8 mouse cellular contexts compared by ENCODE assay signal in the genomic region with DNA sequence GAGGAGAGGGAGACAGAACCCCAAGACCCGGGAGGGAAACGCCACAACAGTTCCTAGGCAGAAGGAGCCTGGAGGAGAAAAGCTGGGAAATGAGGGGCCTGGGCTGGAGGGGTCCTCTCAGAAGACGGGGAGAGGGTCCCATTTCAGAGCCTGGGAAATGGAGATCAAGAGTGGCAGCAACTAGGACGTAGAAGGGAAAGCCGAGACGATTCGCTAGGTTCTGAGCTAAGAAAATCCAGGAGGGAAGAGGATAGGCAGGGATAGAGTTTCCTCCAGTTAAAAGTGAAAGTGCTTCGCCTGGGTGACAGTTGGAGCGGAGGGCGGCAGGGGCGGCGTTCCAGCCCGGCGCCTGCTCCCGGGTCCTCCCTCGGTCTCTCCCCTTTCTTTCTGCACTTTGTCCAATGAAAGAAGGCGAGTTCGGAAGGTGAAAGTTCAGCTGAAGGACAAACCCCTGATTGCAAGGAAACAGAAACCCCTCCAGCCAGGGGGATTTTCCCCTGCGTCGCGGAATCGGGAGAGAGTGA. TPM values are rescaled to one million over a fixed set of nuclear protein-coding genes. Genes with fewer than 3 reads are reported as not detected.
DNase-seq lines count a peak whose midpoint lies in the region; ATAC-seq and TF ChIP-seq lines count a peak whose summit lies in the region.

No protein-coding gene starts in this region.

- peak overlapping the region; percentile 72 for H3K4me3 ChIP-seq in ES-Bruce4 (ENCODE audit: low read depth, low read length)
- H3K4me3 ChIP-seq in forebrain, embryonic 15.5 days = peak overlapping the region; percentile 62
- peak overlapping the region; percentile 66 for H3K4me3 ChIP-seq in lung, embryonic 14.5 days (ENCODE audit: low read depth, low read length)
- H3K4me3 ChIP-seq in neural tube, embryonic 15.5 days (replicated peaks) = peak overlapping the region; percentile 76
- H3K4me3 ChIP-seq in thymus, adult 2 months (ENCODE audit: control insufficient read depth, insufficient read depth, low read length) = peak overlapping the region; percentile 80

- TF ChIP-seq EP300 in ES-Bruce4 (IDR thresholded peaks at IDR 0.05; ENCODE audit: insufficient read depth, low read depth, low read length) = peak; percentile 64; the same call in 1 of the 2 replicates

- H3K27me3 ChIP-seq in ES-Bruce4 (ENCODE audit: control insufficient read depth, insufficient read depth, low read length, poor library complexity, severe bottlenecking) = peaks cover 26% of the 10 kb centered on the region
- no peaks in the 10 kb centered on the region for H3K27me3 ChIP-seq in forebrain, embryonic 15.5 days
- no peaks in the 10 kb centered on the region for H3K27me3 ChIP-seq in lung, embryonic 14.5 days (ENCODE audit: insufficient read depth, low read length)
- H3K27me3 ChIP-seq in neural tube, embryonic 15.5 days (replicated peaks) = no peaks in the 10 kb centered on the region
- H3K27me3 ChIP-seq in thymus, adult 2 months (ENCODE audit: control insufficient read depth, insufficient read depth, low read length) = no peaks in the 10 kb centered on the region

- TF ChIP-seq CTCF in ES-Bruce4 (IDR thresholded peaks at IDR 0.05; ENCODE audit: low read depth, low read length) = no peak
- TF ChIP-seq CTCF in lung, embryonic 14.5 days (IDR thresholded peaks at IDR 0.05; ENCODE audit: low read depth) = no peak
- no peak for TF ChIP-seq CTCF in thymus, adult 2 months (IDR thresholded peaks at IDR 0.05; ENCODE audit: borderline replicate concordance, control insufficient read depth, extremely low read depth, insufficient read depth, low read length, poor library complexity)

- DNase-seq in c-Kit-positive CD71-positive TER-119-positive erythroid progenitor cells, embryonic 14.5 days (ENCODE audit: low spot score) = peak; percentile 58
- peak; percentile 82 to 83 for DNase-seq in heart, postnatal 14 days
- DNase-seq in kidney, postnatal 4 days = peak; percentile 78 to 88
- peak; percentile 84 for DNase-seq in lung, embryonic 14.5 days
- DNase-seq in thymus, adult 2 months = peak; percentile 59

- no peaks in the 10 kb centered on the region for H3K4me1 ChIP-seq in ES-Bruce4 (ENCODE audit: control insufficient read depth, insufficient read depth, low read length)
- H3K4me1 ChIP-seq in forebrain, embryonic 15.5 days = peaks cover 18% of the 10 kb centered on the region; the same call in 1 of the 2 replicates
- H3K4me1 ChIP-seq in lung, embryonic 14.5 days (ENCODE audit: insufficient read depth) = no peaks in the 10 kb centered on the region
- H3K4me1 ChIP-seq in neural tube, embryonic 15.5 days = peaks cover 31% of the 10 kb centered on the region
- peaks cover 3% of the 10 kb centered on the region; the same call in 1 of the 2 replicates for H3K4me1 ChIP-seq in thymus, adult 2 months (replicated peaks; ENCODE audit: control insufficient read depth, insufficient read depth, low read length)

- peak; percentile 66 for ATAC-seq in forebrain, embryonic 15.5 days (replicated peaks)
- ATAC-seq in lung, embryonic 14.5 days (ENCODE audit: insufficient read depth) = peak; percentile 42
- ATAC-seq in neural tube, embryonic 15.5 days (ENCODE audit: low FRiP score) = peak; percentile 60

- peak overlapping the region; percentile 19 for H3K9ac ChIP-seq in ES-Bruce4 (ENCODE audit: low read depth, poor library complexity, severe bottlenecking)
- H3K9ac ChIP-seq in forebrain, embryonic 15.5 days (replicated peaks) = peak overlapping the region; percentile 98
- H3K9ac ChIP-seq in lung, embryonic 14.5 days = peak overlapping the region; percentile 79
- peak overlapping the region; percentile 88 for H3K9ac ChIP-seq in neural tube, embryonic 15.5 days (replicated peaks)

- no peak for TF ChIP-seq POLR2A in ES-Bruce4 (IDR thresholded peaks at IDR 0.05; ENCODE audit: insufficient read depth, low read length)
- TF ChIP-seq POLR2A in thymus, adult 2 months (IDR thresholded peaks at IDR 0.05; ENCODE audit: control insufficient read depth, extremely low read depth, insufficient read depth, low read length, poor library complexity) = no peak

- H3K9me3 ChIP-seq in ES-Bruce4 (replicated peaks; ENCODE audit: control insufficient read depth, insufficient read depth, low read length, poor library complexity, severe bottlenecking) = no peaks in the 10 kb centered on the region
- H3K9me3 ChIP-seq in forebrain, embryonic 15.5 days = no peaks in the 10 kb centered on the region
- peaks cover 7% of the 10 kb centered on the region; the same call in 1 of the 2 replicates for H3K9me3 ChIP-seq in lung, embryonic 14.5 days (ENCODE audit: low read depth, low read length)
- no peaks in the 10 kb centered on the region for H3K9me3 ChIP-seq in neural tube, embryonic 15.5 days (replicated peaks)

- peak overlapping the region; percentile 98 for H3K4me2 ChIP-seq in forebrain, embryonic 15.5 days (replicated peaks)
- peak overlapping the region; percentile 94 for H3K4me2 ChIP-seq in lung, embryonic 14.5 days
- peak overlapping the region; percentile 98 for H3K4me2 ChIP-seq in neural tube, embryonic 15.5 days

- no peaks in the 10 kb centered on the region for H3K36me3 ChIP-seq in ES-Bruce4 (ENCODE audit: control insufficient read depth, insufficient read depth, low read length, poor library complexity, severe bottlenecking)
- no peaks in the 10 kb centered on the region for H3K36me3 ChIP-seq in forebrain, embryonic 15.5 days
- H3K36me3 ChIP-seq in lung, embryonic 14.5 days (ENCODE audit: insufficient read depth) = no peaks in the 10 kb centered on the region
- peaks cover 3% of the 10 kb centered on the region; the same call in 1 of the 2 replicates for H3K36me3 ChIP-seq in neural tube, embryonic 15.5 days
- H3K36me3 ChIP-seq in thymus, adult 2 months (ENCODE audit: control insufficient read depth, insufficient read depth, low read length) = no peaks in the 10 kb centered on the region

- WGBS in forebrain, embryonic 15.5 days = 1% methylated on average over 22 of the region's 22 CpGs
- under 1% methylated on average over 22 of the region's 22 CpGs for WGBS in lung, embryonic 14.5 days
- whole genome bisulfite sequencing in neural tube, embryonic 15.5 days = under 1% methylated on average over 22 of the region's 22 CpGs
- 0% methylated on average over 22 of the region's 22 CpGs for WGBS in thymus, adult 2 months

- intact Hi-C loops in heart, postnatal 14 days (cut with DNase I) = loop anchor here (2.0 to 5.0 kb wide), 6 partner anchors 81 to 996 kb away; no protein-coding TSS in a partner anchor

- H3K27ac ChIP-seq in ES-Bruce4 (ENCODE audit: insufficient read depth, low read length) = no peak overlapping the region
- peak overlapping the region; percentile 100 for H3K27ac ChIP-seq in forebrain, embryonic 15.5 days (replicated peaks)
- H3K27ac ChIP-seq in lung, embryonic 14.5 days (ENCODE audit: low read depth) = peak overlapping the region; percentile 99
- peak overlapping the region; percentile 100 for H3K27ac ChIP-seq in neural tube, embryonic 15.5 days (replicated peaks)
- H3K27ac ChIP-seq in thymus, adult 2 months (ENCODE audit: control insufficient read depth, insufficient read depth, low read length) = peak overlapping the region; percentile 99

RNA-seq across cellular contexts. Expression of a gene that starts 0.7 kb away (rescaled TPM):
- 31.7 and 33.5 TPM in 2 replicates for polyA plus RNA-seq in ES-Bruce4 (2011; ENCODE audit: insufficient read depth, insufficient read length, low read depth, missing spikeins)
- 102 and 111 TPM in 2 replicates for polyA plus RNA-seq in forebrain, embryonic 15.5 days (2015; fragmentation: Nextera tagmentation; extraction: Ambion mirVana)
- 10 to 100 TPM; 38.5 to 53.2 TPM for total RNA-seq in heart, postnatal 14 days (2021)
- 111 and 114 TPM in 2 replicates for polyA plus RNA-seq in lung, embryonic 14.5 days (2014; fragmentation: Nextera tagmentation; extraction: Ambion mirVana)
- 51.0 and 63.9 TPM in 2 replicates for polyA plus RNA-seq in neural tube, embryonic 15.5 days (2015; fragmentation: Nextera tagmentation; extraction: Ambion mirVana)
- polyA plus RNA-seq in thymus, adult 2 months (2012; rRNA removed) = 129 and 172 TPM in 2 replicates

Comparison
In these comparisons a context has a peak if more than half of its experiments do, and no peak if none do; other contexts are left out.
1. H3K9ac ChIP-seq: peak in every context shown above with its lines; median percentile 98 in forebrain, embryonic 15.5 days; 88 in neural tube, embryonic 15.5 days; 79 in lung, embryonic 14.5 days; 19 in ES-Bruce4.